Mouse (Mus musculus) neural tube, embryonic 14.5 days (tissue): Measurements from ENCODE around the gene Ghrh. TPM values are rescaled to one million over a fixed set of nuclear protein-coding genes. Genes with fewer than 3 reads are reported as not detected.

ENCODE experiments used
- polyA plus RNA-seq: library from polyadenylated mRNA; unstranded; fragments of >200 nt; fragmentation: Nextera tagmentation; extraction: Ambion mirVana; gene quantifications from 2 replicates; pipeline ENCODE4 v1.2.1, GENCODE M21; 2014

Ghrh gene
- polyA plus RNA-seq, 1 experiment from 2014 or later = not detected

Other genes starting within 250 kb of the Ghrh start
- gene Samhd1, start 212.2 kb downstream of the Ghrh start, polyA plus RNA-seq = 13.2 and 14.9 TPM in 2 replicates
- gene Rbl1, start 143.0 kb downstream of the Ghrh start, polyA plus RNA-seq = 5.7 and 6.2 TPM in 2 replicates
- 202 and 232 TPM in 2 replicates for gene Rpn2, start 68.5 kb downstream of the Ghrh start, polyA plus RNA-seq
- 0.20 and 0.67 TPM in 2 replicates for gene Mroh8, start 68.0 kb downstream of the Ghrh start, polyA plus RNA-seq
- 51.5 and 58.5 TPM in 2 replicates for gene Manbal, start 20.1 kb upstream of the Ghrh start, polyA plus RNA-seq
- 19.3 and 23.9 TPM in 2 replicates for gene Src, start 70.9 kb upstream of the Ghrh start, polyA plus RNA-seq
- 2,798 and 3,566 TPM in 2 replicates for gene Nnat, start 212.6 kb upstream of the Ghrh start, polyA plus RNA-seq
- 244 and 299 TPM in 2 replicates for gene Blcap, start 223.8 kb upstream of the Ghrh start, polyA plus RNA-seq